Mouse (Mus musculus): ENCODE measurements at regions not wholly inside any gene's neighbourhood (a gene's known extent, or its start where the extent isn't known, plus 50 kb on each side); places are given as distances from the start of the nearest gene placed in this dataset.

GRCm38 (mm10) chr16:97304156-97304735, 52.3 kb upstream of the Bace2 start:
- DNase-seq (ENCODE audit: extremely low spot score, low spot score): no peak

All from neural tube, embryonic 10.5 days (tissue).